Mouse (Mus musculus) hindbrain, postnatal 0 days (tissue): Measurements from ENCODE around the gene Gm45140. TPM values are rescaled to one million over a fixed set of nuclear protein-coding genes. Genes with fewer than 3 reads are reported as not detected.

Source experiments
- ATAC-seq: fragments of 200-750 bp; cut with Nextera tagmentation; 2 replicates; pipeline ENCODE4 v1.8.0; 2017; ENCODE audit warnings: mild to moderate bottlenecking, moderate TSS enrichment, moderate library complexity
- DNase-seq: peaks from one replicate; pipeline ENCODE4 v3.0.0-alpha.2; 2015; ENCODE audit warnings: low spot score
- H3K27ac ChIP-seq: fragments of 300-500 bp; sonication (generic); 2 replicates; pipeline ENCODE4 v1.5.1; 2014; ENCODE audit warnings: mild to moderate bottlenecking
- H3K27me3 ChIP-seq: fragments of 300-500 bp; sonication (generic); 2 replicates; pipeline ENCODE4 v1.6.1; 2014; ENCODE audit warnings: low read length, mixed read lengths; ENCODE audit not compliant: insufficient read depth
- H3K36me3 ChIP-seq: fragments of 300-500 bp; sonication (generic); 2 replicates; pipeline ENCODE4 v1.6.1; 2014; ENCODE audit warnings: low read length, mixed read lengths; ENCODE audit not compliant: insufficient read depth
- H3K4me1 ChIP-seq: fragments of 300-500 bp; sonication (generic); 2 replicates; pipeline ENCODE4 v1.6.1; 2014; ENCODE audit warnings: antibody characterized with exemption, low read length, mixed read lengths; ENCODE audit not compliant: insufficient read depth
- H3K4me2 ChIP-seq: fragments of 300-500 bp; sonication (generic); 2 replicates; pipeline ENCODE4 v1.6.1; 2014; ENCODE audit warnings: low read depth, mild to moderate bottlenecking, low read length, moderate library complexity, mixed read lengths
- H3K4me3 ChIP-seq: fragments of 300-500 bp; sonication (generic); 2 replicates; pipeline ENCODE4 v1.5.1; 2014; ENCODE audit warnings: low read length
- H3K9ac ChIP-seq: fragments of 300-500 bp; sonication (generic); replicated peaks from 2 replicates; pipeline ENCODE4 v1.6.1; 2014; ENCODE audit warnings: mild to moderate bottlenecking, low read length, moderate library complexity, mixed read lengths
- H3K9me3 ChIP-seq: fragments of 300-500 bp; sonication (generic); 2 replicates; pipeline ENCODE4 v1.6.1; 2016; ENCODE audit warnings: low read length, mixed read lengths
- CTCF ChIP-seq: IDR thresholded peaks from 2 replicates; pipeline ENCODE4 v1.5.1; 2016; ENCODE audit warnings: antibody characterized with exemption, control low read depth, low read depth
- WGBS: fragments of 180-500 bp; shearing (Covaris S2); extraction: QIAGEN DNeasy Blood & Tissue Kit; methylation state at CpG from one replicate; pipeline ENCODE4 v1.1.7; 2014; 5-methylcytosine and 5-hydroxymethylcytosine counted together
- polyA plus RNA-seq: library from polyadenylated mRNA; unstranded; fragments of >200 nt; fragmentation: Nextera tagmentation; extraction: Ambion mirVana; gene quantifications from 2 replicates; pipeline ENCODE4 v1.2.1, GENCODE M21; 2015
- total RNA-seq: library from RNA; depleted of rRNA; stranded (reverse); fragments of >200 nt; gene quantifications from 2 replicates; pipeline ENCODE4 v1.2.3, GENCODE M21; 2014

The Gm45140 gene
- total and polyA plus RNA-seq, 2 experiments from 2014 or later, result 2.0 TPM; not detected in 1

GRCm38 (mm10) chr6:87763376-87764280, 72.0 kb downstream of the Gm45140 start:
- Histone ChIP-seq H3K4me1 (no peaks in the 10 kb centered on the region), H3K27ac (no peak overlapping the region), H3K36me3 (no peaks in the 10 kb centered on the region), H3K27me3 (no peaks in the 10 kb centered on the region), H3K9ac (no peak overlapping the region), H3K9me3 (no peaks in the 10 kb centered on the region), H3K4me2 (no peak overlapping the region), H3K4me3 (no peak overlapping the region)
- DNase-seq, result peak; percentile 46
- TF ChIP-seq CTCF, result peak; percentile 77
- WGBS, result 67% methylated on average over 4 of the region's 4 CpGs
- ATAC-seq, result no peak

- Histone ChIP-seq H3K4me2 (no peak overlapping the region), H3K9ac (no peak overlapping the region), H3K9me3 (no peaks in the 10 kb centered on the region), H3K27me3 (no peaks in the 10 kb centered on the region), H3K4me1 (no peaks in the 10 kb centered on the region), H3K4me3 (no peak overlapping the region), H3K27ac (no peak overlapping the region), H3K36me3 (no peaks in the 10 kb centered on the region)
- no peak for ATAC-seq
- 83% methylated on average over 5 of the region's 5 CpGs for WGBS
- no peak for TF ChIP-seq CTCF
- no peak for DNase-seq
These were observed 73.4 kb downstream of the Gm45140 start for GRCm38 (mm10) chr6:87762161-87762560.

GRCm38 (mm10) chr6:87759850-87760249, 75.7 kb downstream of the Gm45140 start:
- no peaks in the 10 kb centered on the region for H3K27me3 ChIP-seq
- ATAC-seq (no peak), DNase-seq (no peak)
- H3K4me1 ChIP-seq, result no peaks in the 10 kb centered on the region
- H3K9ac ChIP-seq, result no peak overlapping the region
- H3K4me3 ChIP-seq, result no peak overlapping the region
- no peak overlapping the region for H3K4me2 ChIP-seq
- WGBS, result 73% methylated on average over 3 of the region's 3 CpGs
- 0 out of 2 replicates have a peak, but pooled peaks cover 4% of the 10 kb centered on the region for H3K36me3 ChIP-seq
- no peaks in the 10 kb centered on the region for H3K9me3 ChIP-seq
- no peak for TF ChIP-seq CTCF
- no peak overlapping the region for H3K27ac ChIP-seq

GRCm38 (mm10) chr6:87759404-87759803, 76.2 kb downstream of the Gm45140 start:
- no peak overlapping the region for H3K27ac ChIP-seq
- ATAC-seq (no peak), DNase-seq (no peak)
- H3K4me1 ChIP-seq, result no peaks in the 10 kb centered on the region
- H3K9me3 ChIP-seq, result no peaks in the 10 kb centered on the region
- no peak overlapping the region for H3K4me2 ChIP-seq
- no peak for TF ChIP-seq CTCF
- H3K4me3 ChIP-seq, result no peak overlapping the region
- no peaks in the 10 kb centered on the region for H3K27me3 ChIP-seq
- no peak overlapping the region for H3K9ac ChIP-seq
- WGBS, result 78% methylated on average over 3 of the region's 3 CpGs
- 0 out of 2 replicates have a peak, but pooled peaks cover 4% of the 10 kb centered on the region for H3K36me3 ChIP-seq

GRCm38 (mm10) chr6:87756896-87757295, 78.7 kb downstream of the Gm45140 start:
- 89% methylated on average over 8 of the region's 8 CpGs for WGBS
- ATAC-seq, result no peak

GRCm38 (mm10) chr6:87755196-87755595, 80.4 kb downstream of the Gm45140 start:
- Histone ChIP-seq H3K9me3 (no peaks in the 10 kb centered on the region), H3K9ac (no peak overlapping the region), H3K27ac (no peak overlapping the region), H3K4me3 (no peak overlapping the region), H3K4me1 (no peaks in the 10 kb centered on the region), H3K36me3 (0 out of 2 replicates have a peak, but pooled peaks cover 4% of the 10 kb centered on the region), H3K4me2 (no peak overlapping the region), H3K27me3 (no peaks in the 10 kb centered on the region)
- 92% methylated on average over 4 of the region's 4 CpGs for WGBS
- TF ChIP-seq CTCF, result no peak
- ATAC-seq (no peak), DNase-seq (no peak)

More at GRCm38 (mm10) chr6:87756896-87757295, 78.7 kb downstream of the Gm45140 start:
- DNase-seq, result no peak
- H3K9ac ChIP-seq, result no peak overlapping the region
- H3K9me3 ChIP-seq, result no peaks in the 10 kb centered on the region
- H3K4me3 ChIP-seq, result no peak overlapping the region
- 0 out of 2 replicates have a peak, but pooled peaks cover 4% of the 10 kb centered on the region for H3K36me3 ChIP-seq
- H3K27me3 ChIP-seq, result no peaks in the 10 kb centered on the region
- TF ChIP-seq CTCF, result no peak
- H3K27ac ChIP-seq, result no peak overlapping the region
- no peak overlapping the region for H3K4me2 ChIP-seq
- no peaks in the 10 kb centered on the region for H3K4me1 ChIP-seq

GRCm38 (mm10) chr6:87751574-87751973, 84.0 kb downstream of the Gm45140 start:
- no peak overlapping the region for H3K4me3 ChIP-seq
- H3K4me1 ChIP-seq, result no peaks in the 10 kb centered on the region
- 0 out of 2 replicates have a peak, but pooled peaks cover 4% of the 10 kb centered on the region for H3K36me3 ChIP-seq
- no peak overlapping the region for H3K4me2 ChIP-seq
- H3K27ac ChIP-seq, result no peak overlapping the region
- no peak for DNase-seq
- no peak for TF ChIP-seq CTCF
- no peak for ATAC-seq
- H3K9me3 ChIP-seq, result no peaks in the 10 kb centered on the region
- no peaks in the 10 kb centered on the region for H3K27me3 ChIP-seq
- H3K9ac ChIP-seq, result no peak overlapping the region
- 93% methylated on average over 6 of the region's 6 CpGs for WGBS
